Mouse (Mus musculus): ENCODE measurements around the gene Hoxb7.

DNA sequence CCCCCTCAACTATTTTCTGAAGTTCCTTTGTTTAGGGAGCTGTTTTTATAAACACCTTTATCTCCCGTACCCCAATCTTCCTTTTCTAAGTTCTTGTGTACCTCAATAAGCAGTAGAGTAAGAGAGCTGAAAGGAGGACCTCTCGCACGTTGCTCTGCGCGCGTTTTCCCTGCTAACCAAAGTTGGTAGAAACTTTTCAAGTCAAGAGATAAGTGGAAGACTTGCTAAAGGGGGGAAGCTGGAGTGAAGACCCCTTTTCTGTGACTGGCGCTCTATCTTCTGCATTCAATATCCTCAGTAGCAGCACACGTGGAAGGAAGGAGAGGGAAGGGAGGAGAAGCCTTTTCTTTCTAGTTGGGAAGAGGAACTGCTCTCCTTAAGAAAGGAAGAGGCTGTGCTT is 38.5 kb downstream of the Hoxb7 start:
- TF ChIP-seq CTCF (IDR thresholded peaks at IDR 0.05; ENCODE audit: borderline replicate concordance, insufficient read depth, low read depth, low read length) (no peak), POLR2A (IDR thresholded peaks at IDR 0.05; ENCODE audit: borderline replicate concordance, insufficient read depth, low read length) (no peak)
